14 mouse cellular contexts compared by ENCODE assay signal in genomic region chr3:121853781-121854520, GRCm38 (mm10). TPM values are rescaled to one million over a fixed set of nuclear protein-coding genes. Genes with fewer than 3 reads are reported as not detected.
DNase-seq lines count a peak whose midpoint lies in the region; ATAC-seq and TF ChIP-seq lines count a peak whose summit lies in the region.
"Had no signal": no experiment of that assay in that cellular context is flagged by ENCODE, and none has a peak within 500 bp of the region (broad histone marks: within the 10 kb centered on the region; RNA-seq: fewer than 3 reads in every experiment).

No protein-coding gene starts in this region.

- no peaks in the 10 kb centered on the region for H3K9me3 ChIP-seq in kidney, embryonic 15.5 days (replicated peaks)
- no peaks in the 10 kb centered on the region for H3K9me3 ChIP-seq in liver, postnatal 0 days (ENCODE audit: low read length)
- H3K9me3 ChIP-seq in stomach, embryonic 16.5 days (replicated peaks; ENCODE audit: control insufficient read depth, low read length), result no peaks in the 10 kb centered on the region
- H3K9me3 ChIP-seq: embryonic facial prominence, embryonic 12.5 days; midbrain, embryonic 15.5 days had no signal

- no peak for TF ChIP-seq EP300 in liver, postnatal 0 days (IDR thresholded peaks at IDR 0.05; ENCODE audit: low read depth)

- WGBS in liver, adult 2 months, result 17% methylated on average over 5 of the region's 5 CpGs
- WGBS in kidney, embryonic 15.5 days, result 70% methylated on average over 5 of the region's 5 CpGs
- 54% methylated on average over 5 of the region's 5 CpGs for WGBS in liver, postnatal 0 days (ENCODE audit: insufficient replicate concordance)
- 31% methylated on average over 5 of the region's 5 CpGs for WGBS in stomach, embryonic 16.5 days

- TF ChIP-seq CTCF in liver, adult 2 months (IDR thresholded peaks at IDR 0.05; ENCODE audit: low read depth, low read length), result no peak
- TF ChIP-seq CTCF in liver, postnatal 0 days (IDR thresholded peaks at IDR 0.05; ENCODE audit: low read depth), result no peak

- ATAC-seq in kidney, embryonic 15.5 days (replicated peaks; ENCODE audit: low FRiP score), result no peak
- peak; percentile 78 for ATAC-seq in liver, postnatal 0 days
- ATAC-seq in stomach, embryonic 16.5 days (ENCODE audit: insufficient read depth, low FRiP score), result peak; percentile 63; the same call in 1 of the 2 replicates
- ATAC-seq: hindbrain, embryonic 16.5 days; midbrain, embryonic 15.5 days had no signal

- no peaks in the 10 kb centered on the region for H3K36me3 ChIP-seq in liver, adult 2 months (ENCODE audit: control insufficient read depth, insufficient read depth, low read length)
- H3K36me3 ChIP-seq in kidney, embryonic 15.5 days, result no peaks in the 10 kb centered on the region
- no peaks in the 10 kb centered on the region for H3K36me3 ChIP-seq in liver, postnatal 0 days (replicated peaks; ENCODE audit: insufficient read depth, low read length)
- no peaks in the 10 kb centered on the region for H3K36me3 ChIP-seq in stomach, embryonic 16.5 days (ENCODE audit: control insufficient read depth, insufficient read depth, low read length)
- H3K36me3 ChIP-seq: embryonic facial prominence, embryonic 12.5 days; midbrain, embryonic 15.5 days had no signal

- no peaks in the 10 kb centered on the region for H3K79me2 ChIP-seq in liver, adult 2 months (ENCODE audit: control insufficient read depth, insufficient read depth, low read length)

- H3K4me2 ChIP-seq in kidney, embryonic 15.5 days, result no peak overlapping the region
- peak overlapping the region; percentile 44; the same call in 1 of the 2 replicates for H3K4me2 ChIP-seq in liver, postnatal 0 days (ENCODE audit: low read depth, low read length)
- H3K4me2 ChIP-seq in stomach, embryonic 16.5 days (ENCODE audit: low read depth, low read length), result no peak overlapping the region
- H3K4me2 ChIP-seq: embryonic facial prominence, embryonic 12.5 days; midbrain, embryonic 15.5 days had no signal

- TF ChIP-seq POLR2A in liver, adult 2 months (IDR thresholded peaks at IDR 0.05; ENCODE audit: extremely low read depth, insufficient read depth, low read length), result no peak

- peaks cover 18% of the 10 kb centered on the region for H3K4me1 ChIP-seq in liver, adult 2 months (ENCODE audit: control insufficient read depth, insufficient read depth, low read length)
- H3K4me1 ChIP-seq in kidney, embryonic 15.5 days, result peaks cover 10% of the 10 kb centered on the region
- H3K4me1 ChIP-seq in liver, postnatal 0 days (ENCODE audit: insufficient read depth), result no peaks in the 10 kb centered on the region; the same call in 1 of the 2 replicates
- H3K4me1 ChIP-seq in stomach, embryonic 16.5 days (ENCODE audit: control insufficient read depth, insufficient read depth, low read length), result peaks cover 21% of the 10 kb centered on the region
- H3K4me1 ChIP-seq: midbrain, embryonic 15.5 days had no signal

- H3K9ac ChIP-seq in liver, adult 2 months (ENCODE audit: low read depth, low read length), result peak overlapping the region; percentile 68
- H3K9ac ChIP-seq in kidney, embryonic 15.5 days, result no peak overlapping the region
- H3K9ac ChIP-seq in liver, postnatal 0 days (replicated peaks), result no peak overlapping the region
- 0 out of 2 replicates have a peak overlapping the region, but pooled peaks have one; percentile 11 for H3K9ac ChIP-seq in stomach, embryonic 16.5 days (ENCODE audit: low read length)
- H3K9ac ChIP-seq: embryonic facial prominence, embryonic 12.5 days; midbrain, embryonic 15.5 days had no signal

- H3K27me3 ChIP-seq in liver, adult 2 months (ENCODE audit: control insufficient read depth, insufficient read depth, low read length), result no peaks in the 10 kb centered on the region
- no peaks in the 10 kb centered on the region for H3K27me3 ChIP-seq in kidney, embryonic 15.5 days
- H3K27me3 ChIP-seq in liver, postnatal 0 days (ENCODE audit: insufficient read depth, low read length), result no peaks in the 10 kb centered on the region
- H3K27me3 ChIP-seq in stomach, embryonic 16.5 days (ENCODE audit: control insufficient read depth, insufficient read depth, low read length), result no peaks in the 10 kb centered on the region
- H3K27me3 ChIP-seq: CH12.LX; embryonic facial prominence, embryonic 12.5 days; midbrain, embryonic 15.5 days had no signal

- H3K4me3 ChIP-seq in liver, adult 2 months (ENCODE audit: insufficient read depth, low read depth, low read length), result peak overlapping the region; percentile 41
- no peak overlapping the region for H3K4me3 ChIP-seq in kidney, embryonic 15.5 days (replicated peaks)
- H3K4me3 ChIP-seq in liver, postnatal 0 days (ENCODE audit: low read depth, low read length), result no peak overlapping the region
- no peak overlapping the region for H3K4me3 ChIP-seq in stomach, embryonic 16.5 days (replicated peaks; ENCODE audit: low read length)
- H3K4me3 ChIP-seq: embryonic facial prominence, embryonic 12.5 days; midbrain, embryonic 15.5 days had no signal

- peak overlapping the region; percentile 96 for H3K27ac ChIP-seq in liver, adult 2 months (replicated peaks; ENCODE audit: insufficient read depth, low read depth, low read length)
- 0 out of 2 replicates have a peak overlapping the region, but pooled peaks have one; percentile 32 for H3K27ac ChIP-seq in kidney, embryonic 15.5 days
- peak overlapping the region; percentile 87 for H3K27ac ChIP-seq in liver, postnatal 0 days (ENCODE audit: low read depth)
- H3K27ac ChIP-seq in stomach, embryonic 16.5 days (ENCODE audit: low read length), result peak overlapping the region; percentile 64
- H3K27ac ChIP-seq: embryonic facial prominence, embryonic 12.5 days; midbrain, embryonic 15.5 days had no signal

- peak; percentile 97 for DNase-seq in liver, adult 2 months (ENCODE audit: extremely low read depth, low read depth, low spot score)
- no peak for DNase-seq in liver
- DNase-seq in liver, postnatal 0 days, result peak; percentile 25
- DNase-seq in adrenal gland, postnatal 25 days, result no peak
- no peak for DNase-seq in gastrocnemius, adult 8-10 months (ENCODE audit: low spot score in 2 of 2)
- no peak for DNase-seq in heart, adult 9 months (ENCODE audit: low spot score in 2 of 2)
- DNase-seq: cerebellum, adult 9-10 months; thymus, adult 18-20 months had no signal

RNA-seq across cellular contexts. Expression of gene Abcd3, which starts 38.8 kb away (rescaled TPM):
- total RNA-seq in liver, adult 2 months (2014; rRNA removed), result 277 and 397 TPM in 2 replicates
- polyA plus RNA-seq in liver, adult 2 months (2012; rRNA removed), result 45.5 and 49.5 TPM in 2 replicates
- 65.3 and 67.2 TPM in 2 replicates for polyA plus RNA-seq in kidney, embryonic 15.5 days (2015; fragmentation: Nextera tagmentation; extraction: Ambion mirVana)
- 132 and 148 TPM in 2 replicates for polyA plus RNA-seq in liver, postnatal 0 days (2015; fragmentation: Nextera tagmentation; extraction: Ambion mirVana)
- polyA plus RNA-seq in stomach, embryonic 16.5 days (2015; fragmentation: Nextera tagmentation; extraction: Ambion mirVana), result 90.5 and 95.6 TPM in 2 replicates
- total RNA-seq in adrenal gland, postnatal 25 days (2021), result 98.6 and 99.7 TPM in 2 replicates
- 10 to 100 TPM; 33.2 to 39.3 (median 34.6) TPM for total RNA-seq in gastrocnemius, adult 8-10 months (2022)

Comparison
In these comparisons a context has a peak if more than half of its experiments do, and no peak if none do; other contexts are left out.
1. DNase-seq: peak in liver, adult 2 months (single experiment) and liver, postnatal 0 days (single experiment); none in liver (single experiment), adrenal gland, postnatal 25 days (single experiment), gastrocnemius, adult 8-10 months (0 of 2) and heart, adult 9 months (0 of 2).
2. H3K9ac ChIP-seq: peak in liver, adult 2 months (single experiment) and stomach, embryonic 16.5 days (single experiment); none in kidney, embryonic 15.5 days (single experiment) and liver, postnatal 0 days (single experiment).
3. H3K27ac ChIP-seq: peak in every context shown above with its lines; median percentile 96 in liver, adult 2 months; 87 in liver, postnatal 0 days; 64 in stomach, embryonic 16.5 days; 32 in kidney, embryonic 15.5 days.